Mouse (Mus musculus) layer of hippocampus, adult 9-10 months (tissue): Measurements from ENCODE around the gene Pip5k1b.

Source experiments
- DNase-seq: peaks from one replicate; pipeline ENCODE4 v3.0.0; 2022; ENCODE audit warnings: low spot score

Pip5k1b gene

GRCm38 (mm10) chr19:24518384-24518783 is 37.3 kb downstream of the Pip5k1b start:
- DNase-seq: no peak

- no peak for DNase-seq
These were observed 38.6 kb downstream of the Pip5k1b start for GRCm38 (mm10) chr19:24517057-24517456.

- DNase-seq: no peak
These were observed 39.7 kb downstream of the Pip5k1b start for GRCm38 (mm10) chr19:24515941-24516340.

DNA sequence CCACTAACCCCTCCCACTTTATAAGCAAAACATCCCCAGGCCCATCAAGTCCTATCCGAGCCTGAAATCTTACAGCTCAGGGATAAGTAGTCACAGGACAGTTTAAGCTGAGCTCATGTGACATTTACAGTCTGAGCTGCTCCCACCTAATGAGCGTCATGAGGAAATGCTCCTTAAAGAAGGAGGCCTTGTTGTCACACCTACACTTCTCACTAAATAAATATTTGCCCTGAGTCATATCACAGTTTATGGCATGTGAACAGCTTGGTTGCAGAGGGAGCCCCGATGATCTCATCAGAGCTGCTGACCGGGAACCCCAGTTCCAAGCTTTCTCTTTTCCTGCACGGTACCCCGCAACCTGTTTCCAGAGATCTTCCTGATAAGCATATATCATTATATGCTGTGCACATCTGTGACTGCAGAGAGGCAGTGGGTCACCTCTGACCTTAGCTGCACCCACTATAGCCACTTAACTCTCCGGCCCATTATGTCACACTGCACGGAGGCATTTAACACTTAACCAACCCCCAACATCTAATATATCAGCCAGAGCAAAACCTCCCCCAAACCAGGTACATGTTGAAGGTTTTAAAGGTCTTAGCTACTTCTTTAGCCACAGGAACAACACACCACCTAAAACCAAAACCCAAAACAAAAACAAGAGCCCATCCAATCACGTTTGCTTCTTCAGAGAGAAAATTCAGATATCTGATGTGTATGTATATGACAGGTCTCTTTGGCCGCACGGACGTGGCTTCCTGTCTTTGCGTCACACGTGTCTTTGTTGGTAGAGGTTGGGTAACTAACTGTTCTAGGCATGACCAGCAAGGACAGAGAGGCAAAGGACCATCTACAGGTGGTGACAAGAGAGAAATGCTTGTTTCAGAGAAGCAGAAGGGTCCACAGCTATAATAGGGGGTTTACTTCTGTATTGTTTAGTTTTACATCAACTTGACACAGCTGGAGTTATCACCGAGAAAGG is 40.7 kb downstream of the Pip5k1b start:
- DNase-seq: no peak

DNA sequence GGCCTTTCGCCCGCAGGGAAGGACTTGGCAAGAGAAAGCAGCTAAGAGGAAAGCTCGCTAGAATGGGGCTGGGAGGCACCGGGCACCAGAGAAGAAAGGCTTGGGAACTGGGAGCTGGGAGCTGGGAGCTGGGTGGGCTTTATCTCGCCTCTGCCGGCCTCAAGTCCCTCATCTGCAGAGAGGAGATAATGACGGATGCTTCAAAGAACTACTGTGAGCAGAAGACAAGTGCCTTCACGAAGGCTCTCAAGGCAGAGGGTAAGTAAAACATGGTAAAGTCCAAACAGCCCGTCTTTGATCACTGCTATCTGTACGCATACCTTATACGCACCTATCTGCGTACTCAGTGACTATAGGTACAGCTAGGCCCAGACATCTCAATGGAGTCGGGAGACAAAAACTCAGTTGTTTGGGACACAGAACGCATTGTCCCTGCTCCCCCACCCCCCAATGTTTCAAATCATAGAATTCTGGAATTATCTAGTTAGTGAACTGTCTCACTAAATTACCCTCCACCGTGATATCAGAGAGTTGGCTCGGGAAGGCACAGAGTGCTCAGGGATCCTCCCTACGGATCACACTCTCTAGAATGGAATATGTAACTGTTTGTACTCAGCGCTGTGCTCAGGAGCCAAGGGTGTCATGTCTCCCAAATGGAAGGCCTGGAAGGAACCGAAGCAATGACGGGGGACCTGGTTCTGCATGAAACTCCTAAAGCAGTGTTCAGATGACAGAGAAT is 42.4 kb downstream of the Pip5k1b start:
- DNase-seq: no peak

DNA sequence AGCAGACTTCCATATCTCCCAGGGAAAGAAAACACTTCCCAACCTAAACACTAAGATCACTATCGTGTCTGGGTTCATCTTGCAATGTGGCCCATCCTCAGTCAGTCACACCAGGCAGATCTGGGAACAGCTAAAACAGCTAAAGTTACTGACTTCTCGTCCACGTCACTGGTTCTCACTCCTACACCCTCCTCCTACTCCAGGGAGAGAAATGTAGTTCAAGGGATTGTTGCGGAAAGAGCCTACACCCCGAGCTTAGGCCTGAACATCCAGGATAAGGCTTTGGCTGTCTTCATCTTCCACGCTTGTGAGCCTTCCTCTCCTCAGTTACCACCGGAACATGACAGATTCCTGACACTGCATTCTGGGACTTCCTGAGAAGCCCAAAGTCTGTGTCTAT is 43.7 kb downstream of the Pip5k1b start:
- DNase-seq: no peak

- DNase-seq: no peak
These were observed 46.3 kb downstream of the Pip5k1b start for GRCm38 (mm10) chr19:24509391-24509790.

DNA sequence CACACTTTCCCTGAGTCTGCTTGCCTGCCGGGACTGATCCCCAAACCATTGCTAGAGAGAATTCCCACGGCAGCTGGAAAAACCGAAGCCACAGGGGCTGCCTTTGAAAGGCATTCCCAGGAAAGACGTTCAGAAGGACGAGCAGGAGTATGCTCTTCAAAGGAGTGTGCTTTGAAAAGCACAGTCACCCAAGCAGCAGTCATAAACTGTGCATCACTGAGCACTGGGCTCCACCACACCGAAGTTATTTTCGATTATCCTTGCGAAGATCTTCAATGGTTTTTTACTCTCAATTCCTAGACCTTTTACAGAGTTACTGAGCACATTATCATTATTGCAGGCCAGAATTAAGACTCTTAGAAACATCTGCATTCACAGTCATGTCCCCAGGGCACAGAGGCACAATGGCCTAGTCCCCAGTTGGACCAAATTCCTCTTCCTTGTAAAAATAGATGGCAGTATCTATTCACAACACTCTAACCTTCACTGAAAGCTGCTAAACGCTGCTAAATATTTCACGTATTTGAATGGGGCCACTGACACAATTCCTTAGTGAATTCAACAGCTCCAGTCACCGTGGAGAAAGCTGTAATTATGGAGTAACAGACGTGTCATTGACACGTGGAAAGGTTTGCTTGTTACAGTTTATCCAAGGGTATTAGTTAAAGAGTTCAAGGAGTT is 47.4 kb downstream of the Pip5k1b start:
- DNase-seq: no peak

DNA sequence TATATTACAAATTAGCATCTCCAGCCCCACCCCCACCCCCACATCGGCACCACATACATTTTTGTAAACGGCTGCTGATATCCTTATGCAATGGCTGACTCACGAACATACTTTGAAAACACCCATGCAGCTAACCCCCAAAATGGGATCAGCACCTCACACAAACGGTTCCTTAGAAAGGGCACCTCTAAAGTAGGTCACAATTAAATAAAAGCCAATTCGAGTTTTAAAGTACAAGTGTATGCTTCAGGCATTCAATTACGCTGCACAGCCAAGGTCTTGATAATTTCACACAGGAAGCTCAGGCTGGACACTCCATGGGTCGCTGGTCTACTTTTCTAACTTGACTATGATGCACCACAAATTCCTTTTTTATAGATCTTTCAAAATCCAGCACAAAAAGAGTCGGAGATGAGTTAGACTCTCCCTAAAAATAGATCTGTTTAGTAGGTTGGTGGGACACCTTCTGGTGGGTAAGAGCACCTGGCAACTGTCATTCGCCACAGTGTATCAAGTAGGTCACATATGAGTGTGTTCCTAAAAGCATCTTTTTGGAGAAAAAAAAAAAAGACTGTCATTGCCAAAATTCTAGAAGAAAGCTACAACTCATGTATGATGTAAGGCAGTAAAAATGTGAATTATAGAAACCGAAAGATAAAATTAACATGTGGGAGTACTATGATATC is 52.8 kb downstream of the Pip5k1b start:
- no peak for DNase-seq

DNA sequence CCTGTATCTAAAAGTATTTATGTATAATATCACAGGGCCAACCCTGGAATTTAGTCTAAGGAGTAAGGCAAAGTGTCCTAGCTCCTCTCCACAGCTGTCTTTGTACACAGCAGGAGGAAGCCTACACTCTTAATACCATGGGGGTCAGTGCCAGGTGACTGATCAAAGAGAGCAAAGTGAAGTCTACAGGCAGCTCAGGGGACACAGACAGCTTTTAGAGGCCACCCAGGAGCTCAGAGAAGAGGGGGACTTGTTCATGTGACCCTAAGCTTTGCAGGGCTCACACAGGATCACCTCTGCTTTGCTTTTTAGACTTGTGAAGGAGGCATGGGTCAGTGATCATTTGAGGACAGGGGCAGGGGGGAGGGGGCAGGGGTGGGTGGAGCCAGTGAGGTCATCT is 54.1 kb downstream of the Pip5k1b start:
- DNase-seq: no peak

- no peak for DNase-seq
These were observed 55.2 kb downstream of the Pip5k1b start for GRCm38 (mm10) chr19:24500431-24500830.

GRCm38 (mm10) chr19:24499291-24499690 is 56.4 kb downstream of the Pip5k1b start:
- no peak for DNase-seq

- DNase-seq: no peak
These were observed 61.8 kb downstream of the Pip5k1b start for GRCm38 (mm10) chr19:24493887-24494286.

DNA sequence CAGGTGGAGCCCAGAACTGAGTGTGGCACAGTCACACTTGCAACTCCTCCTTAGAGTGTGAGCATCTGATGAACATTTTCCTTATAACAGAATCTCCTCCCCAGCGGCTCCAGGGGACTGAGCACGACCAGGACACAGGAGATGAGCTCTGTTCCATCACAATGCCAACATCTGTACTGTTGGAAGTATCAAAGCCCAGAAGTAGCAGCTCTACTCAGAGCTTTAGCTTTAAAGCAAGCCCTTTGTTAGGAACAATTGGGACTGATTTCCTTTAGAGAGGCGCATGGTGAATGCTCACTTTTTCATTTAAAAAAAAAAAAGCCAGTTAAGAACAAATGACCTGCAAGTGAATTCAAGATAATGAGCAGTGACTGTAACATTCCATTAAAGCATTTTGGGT is 63.8 kb downstream of the Pip5k1b start:
- DNase-seq: no peak

- DNase-seq: no peak
These were observed 65.4 kb downstream of the Pip5k1b start for GRCm38 (mm10) chr19:24490275-24490674.

GRCm38 (mm10) chr19:24486433-24487296 is 69.0 kb downstream of the Pip5k1b start:
- no peak for DNase-seq

- no peak for DNase-seq
These were observed 71.0 kb downstream of the Pip5k1b start for GRCm38 (mm10) chr19:24484612-24485194.

DNA sequence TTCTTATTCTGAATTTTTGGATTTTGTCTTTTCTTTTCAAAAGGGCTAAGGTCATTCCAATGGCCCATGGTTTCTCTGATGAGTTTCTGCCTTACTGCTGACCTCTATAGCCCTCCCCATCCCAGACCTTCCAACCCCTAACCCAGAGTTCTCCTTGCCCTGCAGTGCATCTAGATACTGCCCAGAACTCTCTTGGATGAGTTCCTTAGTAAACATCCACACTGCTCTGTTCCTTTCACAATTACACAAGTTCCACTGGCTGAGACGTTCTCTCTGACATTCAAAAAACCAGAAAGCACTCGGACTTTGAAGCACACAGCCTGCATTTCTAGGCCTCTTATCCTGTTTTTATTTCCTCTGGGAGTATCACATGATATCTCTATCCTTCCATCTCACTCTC is 74.8 kb downstream of the Pip5k1b start:
- DNase-seq: no peak

DNA sequence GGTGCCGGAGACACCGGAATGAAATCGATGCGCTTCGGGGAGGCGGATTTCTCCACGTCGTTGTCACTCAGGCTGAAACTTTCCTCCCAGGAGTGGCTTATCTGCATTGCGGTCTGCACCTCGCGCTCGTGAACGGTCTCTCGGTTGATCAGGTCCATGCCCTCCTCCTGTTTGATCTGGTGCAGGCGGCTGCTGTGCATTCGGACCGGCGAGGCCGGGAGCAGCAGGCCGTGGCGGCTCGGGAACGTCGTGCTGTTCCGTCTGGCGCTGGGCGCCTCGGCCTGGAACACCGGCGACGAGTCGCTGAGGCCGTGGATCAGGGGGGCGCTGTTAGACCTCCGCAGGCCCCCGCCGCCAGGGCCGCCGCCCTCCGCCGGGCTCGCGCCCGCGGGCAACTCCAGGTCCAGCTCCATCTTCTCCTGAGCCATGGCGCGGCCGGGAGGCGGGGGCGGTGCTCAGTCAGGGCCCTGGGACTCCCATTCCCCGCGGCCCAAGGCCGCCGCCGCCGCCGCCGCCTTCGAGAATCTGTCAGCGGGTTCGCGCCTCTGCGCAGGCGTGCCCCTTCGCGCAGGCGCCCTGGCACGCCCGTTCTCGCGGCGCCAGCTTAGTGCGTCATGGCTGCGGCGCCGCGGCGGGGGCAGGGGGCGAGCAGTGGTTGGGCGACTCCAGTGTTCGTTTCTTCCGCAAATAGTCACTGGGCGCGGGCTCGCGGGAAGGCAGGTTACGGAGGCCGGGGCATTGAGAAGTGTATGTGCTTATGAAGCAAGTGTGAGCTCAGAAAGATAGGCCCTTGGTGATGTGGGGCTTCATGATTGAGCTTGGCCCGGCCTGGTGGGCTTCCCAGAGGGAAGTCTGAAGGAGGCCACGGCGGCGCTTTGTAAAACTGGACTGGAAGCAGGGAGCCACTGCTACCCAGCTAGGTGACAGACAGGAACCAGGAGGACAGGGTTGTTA is 78.5 kb downstream of the Pip5k1b start, which contains the start of gene Fam122a:
Gene Fam122a, minus strand, starts transcription at position 428 of the 954 bp plus-strand sequence.
- peak; percentile 59 for DNase-seq
